Mouse (Mus musculus): ENCODE measurements at regions not wholly inside any gene's neighbourhood (a gene's known extent, or its start where the extent isn't known, plus 50 kb on each side); places are given as distances from the start of the nearest gene placed in this dataset.
A peak's percentile ranks its signal among the peaks of the same experiment; 100 is the strongest.

- no peak for DNase-seq
Measured at GRCm38 (mm10) chr2:45485477-45485876, 368.3 kb upstream of the Zeb2 start.

- no peak for DNase-seq
Measured at GRCm38 (mm10) chr2:45480671-45481070, 363.5 kb upstream of the Zeb2 start.

GRCm38 (mm10) chr2:45475996-45476395 is 358.8 kb upstream of the Zeb2 start:
- no peak for DNase-seq

GRCm38 (mm10) chr2:45464306-45464705 is 347.1 kb upstream of the Zeb2 start:
- DNase-seq = no peak

GRCm38 (mm10) chr2:45459410-45459809 is 342.2 kb upstream of the Zeb2 start:
- DNase-seq = no peak

GRCm38 (mm10) chr2:45454811-45455210 is 337.6 kb upstream of the Zeb2 start:
- no peak for DNase-seq

GRCm38 (mm10) chr2:45439146-45439545 is 322.0 kb upstream of the Zeb2 start:
- DNase-seq = no peak

- no peak for DNase-seq
Measured at GRCm38 (mm10) chr2:45438739-45439138, 321.5 kb upstream of the Zeb2 start.

- peak; percentile 35 for DNase-seq
Measured at GRCm38 (mm10) chr2:45435261-45435980, 318.2 kb upstream of the Zeb2 start.

GRCm38 (mm10) chr2:45434789-45435188 is 317.6 kb upstream of the Zeb2 start:
- DNase-seq = no peak

GRCm38 (mm10) chr2:45434169-45434568 is 317.0 kb upstream of the Zeb2 start:
- DNase-seq = no peak

GRCm38 (mm10) chr2:45431366-45431765 is 314.2 kb upstream of the Zeb2 start:
- DNase-seq = no peak

- DNase-seq = no peak
Measured at GRCm38 (mm10) chr2:45421774-45422173, 304.6 kb upstream of the Zeb2 start.

GRCm38 (mm10) chr2:45408136-45408535 is 290.9 kb upstream of the Zeb2 start:
- DNase-seq = no peak

- DNase-seq = no peak
Measured at GRCm38 (mm10) chr2:45389902-45390492, 272.8 kb upstream of the Zeb2 start.

- DNase-seq = no peak
Measured at GRCm38 (mm10) chr2:45371268-45371667, 254.1 kb upstream of the Zeb2 start.

- no peak for DNase-seq
Measured at GRCm38 (mm10) chr2:45370615-45370968, 253.4 kb upstream of the Zeb2 start.

GRCm38 (mm10) chr2:45369914-45370614 is 252.9 kb upstream of the Zeb2 start:
- DNase-seq = no peak

GRCm38 (mm10) chr2:45369432-45369831 is 252.2 kb upstream of the Zeb2 start:
- DNase-seq = no peak

GRCm38 (mm10) chr2:45367436-45368193 is 250.4 kb upstream of the Zeb2 start:
- DNase-seq = no peak

GRCm38 (mm10) chr2:45357266-45357665 is 240.1 kb upstream of the Zeb2 start:
- DNase-seq = no peak

- no peak for DNase-seq
Measured at GRCm38 (mm10) chr2:45356558-45357170, 239.5 kb upstream of the Zeb2 start.

GRCm38 (mm10) chr2:45356021-45356420 is 238.8 kb upstream of the Zeb2 start:
- DNase-seq = no peak
